Mouse (Mus musculus) heart, embryonic 10.5 days (tissue): ENCODE data around the gene Sgsh. TPM values are rescaled to one million over a fixed set of nuclear protein-coding genes. Genes with fewer than 3 reads are reported as not detected.

ENCODE experiments used
- DNase-seq: peaks from one replicate; pipeline ENCODE4 v3.0.0-alpha.2; 2017; ENCODE audit warnings: low spot score
- H3K27ac ChIP-seq: fragments of 300-500 bp; sonication (generic); 2 replicates; pipeline ENCODE4 v1.5.1; 2016; ENCODE audit warnings: mild to moderate bottlenecking
- H3K27me3 ChIP-seq: fragments of 300-500 bp; sonication (generic); 2 replicates; pipeline ENCODE4 v1.6.1; 2016; ENCODE audit warnings: mild to moderate bottlenecking; ENCODE audit not compliant: poor library complexity, insufficient read depth, severe bottlenecking
- H3K36me3 ChIP-seq: fragments of 300-500 bp; sonication (generic); 2 replicates; pipeline ENCODE4 v1.6.1; 2016; ENCODE audit warnings: mild to moderate bottlenecking, moderate library complexity
- H3K4me1 ChIP-seq: fragments of 300-500 bp; sonication (generic); 2 replicates; pipeline ENCODE4 v1.6.1; 2016; ENCODE audit warnings: mild to moderate bottlenecking
- H3K4me3 ChIP-seq: fragments of 300-500 bp; sonication (generic); 2 replicates; pipeline ENCODE4 v1.5.1; 2016; ENCODE audit warnings: mild to moderate bottlenecking, moderate library complexity
- H3K9me3 ChIP-seq: fragments of 300-500 bp; sonication (generic); 2 replicates; pipeline ENCODE4 v1.6.1; 2016; ENCODE audit warnings: mild to moderate bottlenecking, moderate library complexity
- WGBS: fragments of 180-500 bp; shearing (Covaris S2); methylation state at CpG from one replicate; pipeline ENCODE4 v1.1.7; 2016; 5-methylcytosine and 5-hydroxymethylcytosine counted together
- polyA plus RNA-seq: library from polyadenylated mRNA; unstranded; fragments of >200 nt; fragmentation: Nextera tagmentation; extraction: Ambion mirVana; gene quantifications from 2 replicates; pipeline ENCODE4 v1.2.1, GENCODE M21; 2016

Sgsh gene
- polyA plus RNA-seq, 1 experiment from 2014 or later: 7.1 TPM

- DNase-seq: no peak
- WGBS: 71% methylated on average over 13 of the region's 13 CpGs
- Histone ChIP-seq H3K27me3 (peaks cover 21% of the 10 kb centered on the region), H3K9me3 (0 out of 2 replicates have a peak, but pooled peaks cover 2% of the 10 kb centered on the region), H3K4me1 (no peaks in the 10 kb centered on the region), H3K27ac (no peak overlapping the region), H3K36me3 (no peaks in the 10 kb centered on the region), H3K4me3 (no peak overlapping the region)
Observed at GRCm38 (mm10) chr11:119322521-119322920, 32.8 kb downstream of the Sgsh start.

- H3K9me3 ChIP-seq: no peaks in the 10 kb centered on the region
- WGBS: 70% methylated on average over 4 of the region's 4 CpGs
- H3K4me3 ChIP-seq: no peak overlapping the region
- no peak for DNase-seq
- peaks cover 12% of the 10 kb centered on the region; the same call in 1 of the 2 replicates for H3K4me1 ChIP-seq
- H3K27me3 ChIP-seq: peaks cover 15% of the 10 kb centered on the region; the same call in 1 of the 2 replicates
- H3K36me3 ChIP-seq: no peaks in the 10 kb centered on the region
- no peak overlapping the region for H3K27ac ChIP-seq
Observed at GRCm38 (mm10) chr11:119316720-119317119, 38.6 kb downstream of the Sgsh start.

GRCm38 (mm10) chr11:119314252-119314936 is 40.9 kb downstream of the Sgsh start:
- peaks cover 20% of the 10 kb centered on the region; the same call in 1 of the 2 replicates for H3K4me1 ChIP-seq
- 75% methylated on average over 17 of the region's 17 CpGs for WGBS
- DNase-seq: no peak
- no peak overlapping the region for H3K4me3 ChIP-seq
- H3K27ac ChIP-seq: no peak overlapping the region
- H3K27me3 ChIP-seq: peaks cover 18% of the 10 kb centered on the region; the same call in 1 of the 2 replicates
- no peaks in the 10 kb centered on the region for H3K9me3 ChIP-seq
- no peaks in the 10 kb centered on the region for H3K36me3 ChIP-seq

GRCm38 (mm10) chr11:119310621-119311020 is 44.7 kb downstream of the Sgsh start:
- Histone ChIP-seq H3K4me3 (no peak overlapping the region), H3K27ac (no peak overlapping the region), H3K36me3 (no peaks in the 10 kb centered on the region), H3K4me1 (peaks cover 44% of the 10 kb centered on the region), H3K9me3 (no peaks in the 10 kb centered on the region), H3K27me3 (peaks cover 18% of the 10 kb centered on the region; the same call in 1 of the 2 replicates)
- DNase-seq: no peak
- WGBS: 15% methylated on average over 10 of the region's 10 CpGs

- Histone ChIP-seq H3K9me3 (no peaks in the 10 kb centered on the region), H3K27me3 (peaks cover 27% of the 10 kb centered on the region), H3K4me3 (peak overlapping the region; percentile 10; the same call in 1 of the 2 replicates), H3K36me3 (no peaks in the 10 kb centered on the region), H3K27ac (peak overlapping the region; percentile 87), H3K4me1 (peaks cover 44% of the 10 kb centered on the region)
- 24% methylated on average over 11 of the region's 11 CpGs for WGBS
- no peak for DNase-seq
Observed at GRCm38 (mm10) chr11:119307916-119308315, 47.4 kb downstream of the Sgsh start.

GRCm38 (mm10) chr11:119307658-119307867 is 47.8 kb downstream of the Sgsh start, which contains the start of gene Card14:
Gene Card14, plus strand, starts transcription at chr11:119307768.
- no peak for DNase-seq

GRCm38 (mm10) chr11:119306762-119307657 is 48.3 kb downstream of the Sgsh start:
- 46% methylated on average over 13 of the region's 13 CpGs for WGBS
- no peak for DNase-seq
- peaks cover 27% of the 10 kb centered on the region for H3K27me3 ChIP-seq

More at GRCm38 (mm10) chr11:119307658-119307867, 47.8 kb downstream of the Sgsh start, which contains the start of gene Card14:
- Histone ChIP-seq H3K27me3 (peaks cover 27% of the 10 kb centered on the region), H3K9me3 (no peaks in the 10 kb centered on the region), H3K27ac (peak within 1 kb of the TSS; percentile 87), H3K4me3 (peak within 1 kb of the TSS; percentile 10; the same call in 1 of the 2 replicates), H3K36me3 (no peaks in the 10 kb centered on the region), H3K4me1 (peaks cover 44% of the 10 kb centered on the region)
- 54% methylated on average over 1 of the region's 1 CpGs for WGBS

GRCm38 (mm10) chr11:119304904-119305712 is 50.2 kb downstream of the Sgsh start:
- H3K4me3 ChIP-seq: no peak overlapping the region
- WGBS: 35% methylated on average over 16 of the region's 16 CpGs
- H3K4me1 ChIP-seq: peaks cover 41% of the 10 kb centered on the region
- no peak for DNase-seq
- no peaks in the 10 kb centered on the region for H3K36me3 ChIP-seq
- no peaks in the 10 kb centered on the region for H3K9me3 ChIP-seq
- peaks cover 21% of the 10 kb centered on the region for H3K27me3 ChIP-seq
- 0 out of 2 replicates have a peak overlapping the region, but pooled peaks have one; percentile 12 for H3K27ac ChIP-seq

More at GRCm38 (mm10) chr11:119306762-119307657, 48.3 kb downstream of the Sgsh start:
- peaks cover 44% of the 10 kb centered on the region for H3K4me1 ChIP-seq
- H3K27ac ChIP-seq: peak overlapping the region; percentile 87
- no peaks in the 10 kb centered on the region for H3K36me3 ChIP-seq
- H3K4me3 ChIP-seq: peak overlapping the region; percentile 10; the same call in 1 of the 2 replicates
- no peaks in the 10 kb centered on the region for H3K9me3 ChIP-seq

GRCm38 (mm10) chr11:119300986-119301385 is 54.4 kb downstream of the Sgsh start:
- Histone ChIP-seq H3K27me3 (peaks cover 21% of the 10 kb centered on the region), H3K9me3 (no peaks in the 10 kb centered on the region), H3K4me3 (peak overlapping the region; percentile 83), H3K4me1 (peaks cover 24% of the 10 kb centered on the region), H3K36me3 (peaks cover 22% of the 10 kb centered on the region), H3K27ac (no peak overlapping the region)
- 27% methylated on average over 2 of the region's 2 CpGs for WGBS
- DNase-seq: no peak

- DNase-seq: no peak
- Histone ChIP-seq H3K27me3 (peaks cover 21% of the 10 kb centered on the region), H3K4me3 (peak overlapping the region; percentile 83), H3K4me1 (peaks cover 19% of the 10 kb centered on the region), H3K9me3 (no peaks in the 10 kb centered on the region), H3K36me3 (peaks cover 28% of the 10 kb centered on the region), H3K27ac (peak overlapping the region; percentile 93)
- 2% methylated on average over 31 of the region's 31 CpGs for WGBS
Observed at GRCm38 (mm10) chr11:119300246-119300935, 54.9 kb downstream of the Sgsh start.

- Histone ChIP-seq H3K9me3 (no peaks in the 10 kb centered on the region), H3K4me3 (peak within 1 kb of the TSS; percentile 83), H3K27ac (peak within 1 kb of the TSS; percentile 93), H3K27me3 (peaks cover 16% of the 10 kb centered on the region), H3K36me3 (peaks cover 36% of the 10 kb centered on the region), H3K4me1 (peaks cover 14% of the 10 kb centered on the region)
- DNase-seq: peak; percentile 96
- under 1% methylated on average over 89 of the region's 89 CpGs for WGBS
Observed at GRCm38 (mm10) chr11:119299391-119300245, 55.7 kb downstream of the Sgsh start, which contains the start of gene Eif4a3. Gene Eif4a3, minus strand, starts transcription at chr11:119300089.
